Mouse (Mus musculus) megakaryocyte, adult 5-6 weeks (primary cell): ENCODE measurements around the gene Tsks. TPM values are rescaled to one million over a fixed set of nuclear protein-coding genes. Genes with fewer than 3 reads are reported as not detected.

Experiments
- ATAC-seq: 2 replicates; pipeline ENCODE4 v1.8.0; 2016; ENCODE audit warnings: mild to moderate bottlenecking, inconsistent platforms; ENCODE audit not compliant: poor library complexity, severe bottlenecking
- total RNA-seq, 2 experiments: library from RNA; stranded (forward) in 1 of 2; stranded (reverse) in 1 of 2; fragments of 153-499, 151-499 nt in 1 of 2; fragments of 221-1000, 200-1000 nt in 1 of 2; gene quantifications; 2 replicates each; pipeline versions ENCODE4 v1.2.3 to v1.2.4; 2015 to 2017

The Tsks gene
- total RNA-seq (2015) (not detected in 2 replicates), total RNA-seq (2017) (not detected in 2 replicates)

GRCm38 (mm10) chr7:44942904-44943303, at the start of gene Tsks:
TSS of gene Tsks (plus strand) at chr7:44943204.
- ATAC-seq = no peak

- ATAC-seq = no peak
These were observed 48.8 kb upstream of the Tsks start for GRCm38 (mm10) chr7:44894175-44894574.

- no peak for ATAC-seq
These were observed 47.8 kb upstream of the Tsks start for GRCm38 (mm10) chr7:44895206-44895592.

- ATAC-seq = peak; percentile 67
These were observed 47.2 kb upstream of the Tsks start, which contains the start of gene Fuz for GRCm38 (mm10) chr7:44895593-44896434. TSS of gene Fuz (plus strand) at chr7:44896079.

GRCm38 (mm10) chr7:44896499-44896898, 46.5 kb upstream of the Tsks start:
- no peak for ATAC-seq

- no peak for ATAC-seq
These were observed 44.4 kb upstream of the Tsks start for GRCm38 (mm10) chr7:44898607-44899006.

GRCm38 (mm10) chr7:44900632-44901031, 42.4 kb upstream of the Tsks start:
- no peak for ATAC-seq

GRCm38 (mm10) chr7:44901230-44901722, 41.7 kb upstream of the Tsks start:
- peak; percentile 69 for ATAC-seq

GRCm38 (mm10) chr7:44905430-44905829, 37.6 kb upstream of the Tsks start:
- no peak for ATAC-seq

- 0 out of 2 replicates have a peak, but pooled peaks have one; percentile 15 for ATAC-seq
These were observed 34.1 kb upstream of the Tsks start for GRCm38 (mm10) chr7:44908706-44909476.

GRCm38 (mm10) chr7:44914396-44914795, 28.6 kb upstream of the Tsks start:
- no peak for ATAC-seq

GRCm38 (mm10) chr7:44915314-44915713, 27.7 kb upstream of the Tsks start:
- no peak for ATAC-seq

GRCm38 (mm10) chr7:44916191-44916590, 26.8 kb upstream of the Tsks start:
- no peak for ATAC-seq

- ATAC-seq = no peak
These were observed 26.1 kb upstream of the Tsks start for GRCm38 (mm10) chr7:44916881-44917280.

GRCm38 (mm10) chr7:44918219-44918618, 24.8 kb upstream of the Tsks start:
- no peak for ATAC-seq

GRCm38 (mm10) chr7:44919127-44919526, 23.9 kb upstream of the Tsks start:
- ATAC-seq = no peak

- ATAC-seq = no peak
These were observed 20.5 kb upstream of the Tsks start for GRCm38 (mm10) chr7:44922530-44922929.

GRCm38 (mm10) chr7:44925468-44925867, 17.5 kb upstream of the Tsks start:
- ATAC-seq = no peak

- ATAC-seq = no peak
These were observed 14.4 kb upstream of the Tsks start for GRCm38 (mm10) chr7:44928570-44928969.

GRCm38 (mm10) chr7:44929204-44930151, 13.5 kb upstream of the Tsks start, which contains the start of gene Ap2a1:
TSS of gene Ap2a1 (minus strand) at chr7:44929496.
- peak; percentile 94 for ATAC-seq
